Comparison of ENCODE assay signal across 17 mouse cellular contexts in the genomic region with DNA sequence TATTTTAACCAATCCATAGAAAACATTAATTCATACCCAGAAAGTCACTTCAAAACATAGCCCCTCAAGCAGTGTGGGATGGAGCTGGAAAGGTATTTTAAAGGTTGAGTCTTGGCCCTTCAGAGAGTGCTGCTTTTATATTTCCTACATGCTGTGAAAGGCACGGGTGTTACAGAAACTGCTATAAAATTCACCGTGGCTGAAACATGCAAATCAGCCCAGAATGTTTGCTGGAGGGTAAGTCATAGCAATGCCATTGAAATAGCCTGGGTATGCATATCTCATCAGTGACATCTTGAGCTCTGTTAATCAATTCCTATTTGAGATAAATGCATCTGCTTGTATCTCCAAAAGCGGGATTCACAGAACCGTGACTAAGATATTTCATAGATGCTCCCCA.
A peak's percentile ranks its signal among the peaks of the same experiment; 100 is the strongest.
DNase-seq lines count a peak whose midpoint lies in the region; ATAC-seq and TF ChIP-seq lines count a peak whose summit lies in the region.
"Had no signal": no experiment of that assay in that cellular context is flagged by ENCODE, and none has a peak within 500 bp of the region (broad histone marks: within the 10 kb centered on the region; RNA-seq: fewer than 3 reads in every experiment).

No protein-coding gene starts in this region.

- ATAC-seq in forebrain, postnatal 0 days = no peak
- ATAC-seq in forebrain, embryonic 15.5 days (replicated peaks) = no peak; the same call in 1 of the 2 replicates
- peak; percentile 86 for ATAC-seq in hindbrain, embryonic 12.5 days (ENCODE audit: low FRiP score)
- ATAC-seq in midbrain, embryonic 12.5 days (ENCODE audit: low FRiP score, low read depth) = peak; percentile 65
- peak; percentile 80 for ATAC-seq in neural tube, embryonic 13.5 days (ENCODE audit: low read depth)
- ATAC-seq: inflammation-experienced regulatory T-cells, adult 6 months had no signal

- no peak overlapping the region for H3K4me2 ChIP-seq in forebrain, postnatal 0 days (ENCODE audit: low read depth)
- no peak overlapping the region for H3K4me2 ChIP-seq in forebrain, embryonic 15.5 days (replicated peaks)
- H3K4me2 ChIP-seq in hindbrain, embryonic 12.5 days (replicated peaks) = no peak overlapping the region
- no peak overlapping the region for H3K4me2 ChIP-seq in midbrain, embryonic 12.5 days (replicated peaks)
- H3K4me2 ChIP-seq in neural tube, embryonic 13.5 days = no peak overlapping the region
- H3K4me2 ChIP-seq: embryonic facial prominence, embryonic 13.5 days; heart, embryonic 12.5 days; liver, embryonic 11.5 days had no signal

- H3K36me3 ChIP-seq in forebrain, postnatal 0 days (ENCODE audit: insufficient read depth) = no peaks in the 10 kb centered on the region
- H3K36me3 ChIP-seq in forebrain, embryonic 15.5 days = no peaks in the 10 kb centered on the region
- H3K36me3 ChIP-seq in hindbrain, embryonic 12.5 days = no peaks in the 10 kb centered on the region
- H3K36me3 ChIP-seq in midbrain, embryonic 12.5 days = no peaks in the 10 kb centered on the region
- H3K36me3 ChIP-seq in neural tube, embryonic 13.5 days = no peaks in the 10 kb centered on the region
- H3K36me3 ChIP-seq: embryonic facial prominence, embryonic 13.5 days; heart, embryonic 12.5 days had no signal

- DNase-seq in forebrain, postnatal 0 days = peak; percentile 17
- DNase-seq in adrenal gland, adult 8-10 months = no peak
- DNase-seq in right cerebral cortex, postnatal 4 days = no peak
- DNase-seq in gastrocnemius, adult 18-20 months (ENCODE audit: low spot score) = no peak
- DNase-seq: cerebellum, adult 9-10 months; heart, postnatal 14 days; kidney, postnatal 36 days; lung, adult 2 months had no signal

- 46% methylated on average over 4 of the region's 4 CpGs for WGBS in forebrain, postnatal 0 days
- 53% methylated on average over 4 of the region's 4 CpGs for WGBS in forebrain, embryonic 15.5 days
- 35% methylated on average over 4 of the region's 4 CpGs for WGBS in hindbrain, embryonic 12.5 days
- WGBS in midbrain, embryonic 12.5 days = 52% methylated on average over 4 of the region's 4 CpGs
- WGBS in neural tube, embryonic 13.5 days = 13% methylated on average over 4 of the region's 4 CpGs

- no peak overlapping the region for H3K9ac ChIP-seq in forebrain, postnatal 0 days
- no peak overlapping the region for H3K9ac ChIP-seq in forebrain, embryonic 15.5 days (replicated peaks)
- no peak overlapping the region for H3K9ac ChIP-seq in hindbrain, embryonic 12.5 days
- H3K9ac ChIP-seq in midbrain, embryonic 12.5 days (replicated peaks) = no peak overlapping the region
- H3K9ac ChIP-seq in neural tube, embryonic 13.5 days = no peak overlapping the region
- H3K9ac ChIP-seq: embryonic facial prominence, embryonic 13.5 days; heart, embryonic 12.5 days had no signal

- no peaks in the 10 kb centered on the region for H3K4me1 ChIP-seq in forebrain, postnatal 0 days (ENCODE audit: insufficient read depth)
- H3K4me1 ChIP-seq in forebrain, embryonic 15.5 days = no peaks in the 10 kb centered on the region
- H3K4me1 ChIP-seq in hindbrain, embryonic 12.5 days = no peaks in the 10 kb centered on the region
- no peaks in the 10 kb centered on the region for H3K4me1 ChIP-seq in midbrain, embryonic 12.5 days
- peaks cover 23% of the 10 kb centered on the region for H3K4me1 ChIP-seq in neural tube, embryonic 13.5 days (replicated peaks)
- H3K4me1 ChIP-seq: embryonic facial prominence, embryonic 13.5 days; heart, embryonic 12.5 days had no signal

- H3K9me3 ChIP-seq in forebrain, postnatal 0 days (ENCODE audit: low read length) = no peaks in the 10 kb centered on the region
- H3K9me3 ChIP-seq in forebrain, embryonic 15.5 days = no peaks in the 10 kb centered on the region
- H3K9me3 ChIP-seq in hindbrain, embryonic 12.5 days (replicated peaks) = no peaks in the 10 kb centered on the region
- no peaks in the 10 kb centered on the region for H3K9me3 ChIP-seq in midbrain, embryonic 12.5 days
- H3K9me3 ChIP-seq in neural tube, embryonic 13.5 days = no peaks in the 10 kb centered on the region
- H3K9me3 ChIP-seq: embryonic facial prominence, embryonic 13.5 days; heart, embryonic 12.5 days had no signal

- H3K27ac ChIP-seq in forebrain, postnatal 0 days (ENCODE audit: low read depth, low read length) = no peak overlapping the region
- H3K27ac ChIP-seq in forebrain, embryonic 15.5 days (replicated peaks) = no peak overlapping the region
- H3K27ac ChIP-seq in hindbrain, embryonic 12.5 days = peak overlapping the region; percentile 68
- peak overlapping the region; percentile 63 for H3K27ac ChIP-seq in midbrain, embryonic 12.5 days (replicated peaks)
- H3K27ac ChIP-seq in neural tube, embryonic 13.5 days (replicated peaks) = peak overlapping the region; percentile 77
- H3K27ac ChIP-seq: embryonic facial prominence, embryonic 13.5 days; left cerebral cortex, adult 2 months had no signal

- no peaks in the 10 kb centered on the region for H3K27me3 ChIP-seq in forebrain, postnatal 0 days (ENCODE audit: insufficient read depth, low read length)
- H3K27me3 ChIP-seq in forebrain, embryonic 15.5 days = no peaks in the 10 kb centered on the region
- no peaks in the 10 kb centered on the region for H3K27me3 ChIP-seq in hindbrain, embryonic 12.5 days
- no peaks in the 10 kb centered on the region for H3K27me3 ChIP-seq in midbrain, embryonic 12.5 days
- H3K27me3 ChIP-seq in neural tube, embryonic 13.5 days = no peaks in the 10 kb centered on the region
- H3K27me3 ChIP-seq: embryonic facial prominence, embryonic 13.5 days; heart, embryonic 12.5 days had no signal

- no peak overlapping the region for H3K4me3 ChIP-seq in forebrain, postnatal 0 days (ENCODE audit: low read depth, low read length)
- H3K4me3 ChIP-seq in forebrain, embryonic 15.5 days = no peak overlapping the region
- no peak overlapping the region for H3K4me3 ChIP-seq in hindbrain, embryonic 12.5 days
- no peak overlapping the region for H3K4me3 ChIP-seq in midbrain, embryonic 12.5 days
- no peak overlapping the region for H3K4me3 ChIP-seq in neural tube, embryonic 13.5 days
- H3K4me3 ChIP-seq: embryonic facial prominence, embryonic 13.5 days; heart, embryonic 12.5 days; left cerebral cortex, adult 2 months had no signal

- TF ChIP-seq CTCF in forebrain, postnatal 0 days (IDR thresholded peaks at IDR 0.05; ENCODE audit: low read depth) = no peak

Comparison
In these comparisons a context has a peak if more than half of its experiments do, and no peak if none do; other contexts are left out.
1. ATAC-seq: peak in hindbrain, embryonic 12.5 days (single experiment), midbrain, embryonic 12.5 days (single experiment) and neural tube, embryonic 13.5 days (single experiment); none in forebrain, postnatal 0 days (single experiment) and forebrain, embryonic 15.5 days (single experiment).
2. H3K27ac ChIP-seq: peak in hindbrain, embryonic 12.5 days (single experiment), midbrain, embryonic 12.5 days (single experiment) and neural tube, embryonic 13.5 days (single experiment); none in forebrain, postnatal 0 days (single experiment) and forebrain, embryonic 15.5 days (single experiment).